Mouse (Mus musculus) stomach, embryonic 14.5 days (tissue): ENCODE measurements at regions not wholly inside any gene's neighbourhood (a gene's known extent, or its start where the extent isn't known, plus 50 kb on each side); places are given as distances from the start of the nearest gene placed in this dataset.

Source experiments
- ATAC-seq: fragments of 200-750 bp; cut with Nextera tagmentation; 2 replicates; pipeline ENCODE4 v1.8.0; 2017; ENCODE audit warnings: low read depth, moderate TSS enrichment; ENCODE audit not compliant: insufficient number of reproducible peaks, insufficient read depth, low FRiP score
- H3K27ac ChIP-seq: fragments of 300-500 bp; sonication (generic); 2 replicates; pipeline ENCODE4 v1.5.1; 2014; ENCODE audit warnings: mild to moderate bottlenecking, low read length, moderate library complexity, mixed read lengths
- H3K27me3 ChIP-seq: fragments of 300-500 bp; sonication (generic); 2 replicates; pipeline ENCODE4 v1.6.1; 2014; ENCODE audit warnings: low read length, control low read depth, mixed read lengths; ENCODE audit not compliant: control insufficient read depth, insufficient read depth
- H3K36me3 ChIP-seq: fragments of 300-500 bp; sonication (generic); 2 replicates; pipeline ENCODE4 v1.6.1; 2014; ENCODE audit warnings: mild to moderate bottlenecking, control low read depth, low read length, moderate library complexity, mixed read lengths; ENCODE audit not compliant: control insufficient read depth, insufficient read depth
- H3K4me1 ChIP-seq: fragments of 300-500 bp; sonication (generic); 2 replicates; pipeline ENCODE4 v1.6.1; 2014; ENCODE audit warnings: low read length, control low read depth, mixed read lengths; ENCODE audit not compliant: control insufficient read depth, insufficient read depth
- H3K4me2 ChIP-seq: fragments of 300-500 bp; sonication (generic); replicated peaks from 2 replicates; pipeline ENCODE4 v1.6.1; 2014; ENCODE audit warnings: low read depth, low read length, control low read depth
- H3K4me3 ChIP-seq: fragments of 300-500 bp; sonication (generic); 2 replicates; pipeline ENCODE4 v1.5.1; 2014; ENCODE audit warnings: low read depth, low read length, control low read depth
- H3K9ac ChIP-seq: fragments of 300-500 bp; sonication (generic); replicated peaks from 2 replicates; pipeline ENCODE4 v1.6.1; 2014; ENCODE audit warnings: low read depth, mild to moderate bottlenecking, control low read depth, low read length, moderate library complexity, mixed read lengths
- H3K9me3 ChIP-seq: fragments of 300-500 bp; sonication (generic); 2 replicates; pipeline ENCODE4 v1.6.1; 2016; ENCODE audit warnings: low read depth, low read length, control low read depth; ENCODE audit not compliant: control insufficient read depth
- WGBS: fragments of 180-500 bp; shearing (Covaris S2); extraction: QIAGEN DNeasy Blood & Tissue Kit; methylation state at CpG from one replicate; pipeline ENCODE4 v1.1.7; 2014; 5-methylcytosine and 5-hydroxymethylcytosine counted together

- Histone ChIP-seq H3K4me1 (no peaks in the 10 kb centered on the region), H3K4me2 (no peak overlapping the region), H3K36me3 (no peaks in the 10 kb centered on the region), H3K9me3 (no peaks in the 10 kb centered on the region), H3K9ac (no peak overlapping the region), H3K27me3 (no peaks in the 10 kb centered on the region), H3K4me3 (no peak overlapping the region), H3K27ac (no peak overlapping the region)
- WGBS = 80% methylated on average over 2 of the region's 2 CpGs
- no peak for ATAC-seq
Measured at GRCm38 (mm10) chr3:102574320-102574719, 104.6 kb downstream of the Ngf start.

GRCm38 (mm10) chr3:102576896-102577295 is 107.2 kb downstream of the Ngf start:
- no peak overlapping the region for H3K4me2 ChIP-seq
- no peaks in the 10 kb centered on the region for H3K9me3 ChIP-seq
- 82% methylated on average over 2 of the region's 2 CpGs for WGBS
- H3K36me3 ChIP-seq = no peaks in the 10 kb centered on the region
- no peak overlapping the region for H3K9ac ChIP-seq
- H3K27me3 ChIP-seq = no peaks in the 10 kb centered on the region
- ATAC-seq = no peak
- no peak overlapping the region for H3K27ac ChIP-seq
- no peaks in the 10 kb centered on the region for H3K4me1 ChIP-seq
- H3K4me3 ChIP-seq = no peak overlapping the region

- H3K4me3 ChIP-seq = no peak overlapping the region
- 71% methylated on average over 3 of the region's 3 CpGs for WGBS
- no peaks in the 10 kb centered on the region for H3K36me3 ChIP-seq
- no peaks in the 10 kb centered on the region for H3K4me1 ChIP-seq
- no peaks in the 10 kb centered on the region for H3K9me3 ChIP-seq
- no peaks in the 10 kb centered on the region for H3K27me3 ChIP-seq
- H3K9ac ChIP-seq = no peak overlapping the region
- no peak overlapping the region for H3K27ac ChIP-seq
- H3K4me2 ChIP-seq = no peak overlapping the region
- ATAC-seq = no peak
Measured at GRCm38 (mm10) chr3:102581830-102582229, 112.1 kb downstream of the Ngf start.

- H3K9ac ChIP-seq = no peak overlapping the region
- ATAC-seq = no peak
- H3K27me3 ChIP-seq = no peaks in the 10 kb centered on the region
- no peak overlapping the region for H3K4me2 ChIP-seq
- no peak overlapping the region for H3K4me3 ChIP-seq
- WGBS = 78% methylated on average over 2 of the region's 2 CpGs
- H3K4me1 ChIP-seq = no peaks in the 10 kb centered on the region
- H3K27ac ChIP-seq = no peak overlapping the region
- H3K36me3 ChIP-seq = no peaks in the 10 kb centered on the region
- no peaks in the 10 kb centered on the region for H3K9me3 ChIP-seq
Measured at GRCm38 (mm10) chr3:102585136-102585535, 115.4 kb downstream of the Ngf start.

GRCm38 (mm10) chr3:102586221-102586620 is 116.5 kb downstream of the Ngf start:
- Histone ChIP-seq H3K4me1 (no peaks in the 10 kb centered on the region), H3K27ac (no peak overlapping the region), H3K9ac (no peak overlapping the region), H3K36me3 (no peaks in the 10 kb centered on the region), H3K4me2 (no peak overlapping the region), H3K4me3 (no peak overlapping the region), H3K9me3 (no peaks in the 10 kb centered on the region), H3K27me3 (no peaks in the 10 kb centered on the region)
- 47% methylated on average over 5 of the region's 5 CpGs for WGBS
- ATAC-seq = no peak

- Histone ChIP-seq H3K36me3 (no peaks in the 10 kb centered on the region), H3K9ac (no peak overlapping the region), H3K4me1 (no peaks in the 10 kb centered on the region), H3K4me2 (no peak overlapping the region), H3K4me3 (no peak overlapping the region), H3K9me3 (no peaks in the 10 kb centered on the region), H3K27me3 (no peaks in the 10 kb centered on the region), H3K27ac (no peak overlapping the region)
- 75% methylated on average over 7 of the region's 7 CpGs for WGBS
- no peak for ATAC-seq
Measured at GRCm38 (mm10) chr3:102592041-102592440, 122.3 kb downstream of the Ngf start.

- Histone ChIP-seq H3K27me3 (no peaks in the 10 kb centered on the region), H3K27ac (no peak overlapping the region), H3K4me3 (no peak overlapping the region), H3K9me3 (no peaks in the 10 kb centered on the region), H3K4me1 (no peaks in the 10 kb centered on the region), H3K36me3 (no peaks in the 10 kb centered on the region), H3K9ac (no peak overlapping the region), H3K4me2 (no peak overlapping the region)
- 81% methylated on average over 4 of the region's 4 CpGs for WGBS
- ATAC-seq = no peak
Measured at GRCm38 (mm10) chr3:102596944-102597551, 127.3 kb downstream of the Ngf start.

- no peak overlapping the region for H3K27ac ChIP-seq
- H3K4me3 ChIP-seq = no peak overlapping the region
- H3K4me2 ChIP-seq = no peak overlapping the region
- no peaks in the 10 kb centered on the region for H3K9me3 ChIP-seq
- no peaks in the 10 kb centered on the region for H3K36me3 ChIP-seq
- no peak for ATAC-seq
- 65% methylated on average over 7 of the region's 7 CpGs for WGBS
- H3K27me3 ChIP-seq = no peaks in the 10 kb centered on the region
- no peak overlapping the region for H3K9ac ChIP-seq
- H3K4me1 ChIP-seq = no peaks in the 10 kb centered on the region
Measured at GRCm38 (mm10) chr3:102599061-102599460, 129.3 kb downstream of the Ngf start.

- no peak overlapping the region for H3K4me3 ChIP-seq
- H3K27ac ChIP-seq = no peak overlapping the region
- no peak overlapping the region for H3K9ac ChIP-seq
- H3K36me3 ChIP-seq = no peaks in the 10 kb centered on the region
- no peak for ATAC-seq
- 93% methylated on average over 13 of the region's 13 CpGs for WGBS
- no peaks in the 10 kb centered on the region for H3K4me1 ChIP-seq
- H3K4me2 ChIP-seq = no peak overlapping the region
- no peaks in the 10 kb centered on the region for H3K9me3 ChIP-seq
- no peaks in the 10 kb centered on the region for H3K27me3 ChIP-seq
Measured at GRCm38 (mm10) chr3:102602766-102603165, 131.6 kb upstream of the Tspan2 start.
